Mouse (Mus musculus) heart, adult 11 months (tissue): Measurements from ENCODE around the gene Glo1.

Experiments used
- DNase-seq: peaks from one replicate; pipeline ENCODE4 v3.0.0; 2022

Gene Glo1

GRCm38 (mm10) chr17:30612075-30612859 is 14.4 kb downstream of the Glo1 start:
- DNase-seq = peak; percentile 100

GRCm38 (mm10) chr17:30611221-30612074 is 15.2 kb downstream of the Glo1 start:
- DNase-seq = peak; percentile 83

GRCm38 (mm10) chr17:30610739-30611138 is 15.9 kb downstream of the Glo1 start:
- no peak for DNase-seq

DNA sequence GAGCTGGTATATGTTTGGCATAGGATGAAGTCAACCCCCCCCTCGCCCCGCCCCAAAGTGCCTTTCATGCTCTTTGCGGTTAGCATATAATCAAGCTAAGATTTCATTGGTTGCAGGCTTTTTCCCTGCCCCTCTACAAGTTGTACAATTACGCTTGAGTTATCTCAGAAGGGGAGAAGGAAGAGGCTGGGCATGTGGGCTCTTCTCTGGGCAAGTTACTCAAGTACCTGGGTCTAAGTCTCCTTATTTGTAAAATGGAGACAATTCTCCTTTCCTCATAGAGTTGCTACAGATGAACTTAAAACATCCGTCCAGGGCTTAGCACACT is 16.7 kb downstream of the Glo1 start:
- no peak for DNase-seq

DNA sequence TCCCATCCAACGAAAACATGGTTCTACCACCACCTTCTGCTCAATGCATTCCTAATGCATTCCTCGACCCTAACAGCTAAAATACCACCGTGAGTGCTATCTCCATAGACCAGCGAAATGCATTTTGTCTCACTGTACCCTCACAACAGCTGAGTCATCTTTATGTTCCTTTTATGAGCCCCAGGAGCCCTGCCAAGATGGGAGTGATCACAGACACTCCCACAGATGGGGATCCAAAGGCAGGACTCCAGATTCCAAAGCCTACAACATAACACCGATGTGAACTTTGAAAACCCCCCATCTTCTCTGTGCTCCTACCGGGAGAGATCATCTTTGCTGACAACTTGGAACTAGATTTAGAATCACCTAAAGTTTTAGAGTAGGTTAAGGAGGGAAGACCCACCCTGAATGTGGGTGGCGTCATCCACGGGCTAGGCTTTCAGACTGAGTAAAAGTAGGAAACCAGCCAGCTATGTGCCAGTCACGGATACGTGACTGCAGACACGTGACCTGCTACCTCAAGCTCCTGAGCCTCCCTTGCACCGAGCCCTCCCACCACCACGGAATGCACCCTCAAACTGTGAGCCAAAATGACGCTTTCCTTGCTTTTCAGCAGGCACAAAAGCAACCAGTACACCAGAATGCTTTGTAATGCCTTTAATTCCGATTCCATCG is 17.2 kb downstream of the Glo1 start:
- DNase-seq = peak; percentile 90

DNA sequence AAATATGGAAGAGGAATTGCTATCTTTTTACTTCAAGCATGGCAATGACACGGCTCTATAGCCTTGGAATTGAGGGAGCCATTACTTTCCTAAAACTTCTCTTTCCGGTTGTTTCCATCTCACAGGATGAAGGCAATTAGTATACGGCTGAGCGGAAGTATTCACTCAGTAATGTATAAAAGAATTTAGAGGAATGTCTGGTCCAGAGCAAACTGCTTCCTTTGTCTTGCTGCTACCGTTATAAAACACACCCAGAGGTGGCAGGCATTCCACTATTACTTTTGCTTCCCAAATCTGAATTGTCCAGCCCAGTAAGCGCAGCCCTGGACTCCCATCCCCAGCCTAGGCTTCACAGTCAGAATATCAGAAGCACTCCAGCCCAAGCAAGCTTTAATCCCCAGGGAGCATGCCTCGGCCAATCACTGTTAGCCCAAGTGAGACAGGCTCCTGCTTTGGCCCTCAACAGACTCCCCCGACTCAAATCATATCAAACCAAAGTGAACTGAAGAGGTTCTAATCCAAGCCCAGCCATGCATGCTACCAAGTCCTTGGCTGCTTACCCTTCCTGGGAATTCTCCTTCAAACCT is 18.7 kb downstream of the Glo1 start:
- peak; percentile 87 for DNase-seq

GRCm38 (mm10) chr17:30607330-30607729 is 19.3 kb downstream of the Glo1 start:
- peak; percentile 82 for DNase-seq

DNA sequence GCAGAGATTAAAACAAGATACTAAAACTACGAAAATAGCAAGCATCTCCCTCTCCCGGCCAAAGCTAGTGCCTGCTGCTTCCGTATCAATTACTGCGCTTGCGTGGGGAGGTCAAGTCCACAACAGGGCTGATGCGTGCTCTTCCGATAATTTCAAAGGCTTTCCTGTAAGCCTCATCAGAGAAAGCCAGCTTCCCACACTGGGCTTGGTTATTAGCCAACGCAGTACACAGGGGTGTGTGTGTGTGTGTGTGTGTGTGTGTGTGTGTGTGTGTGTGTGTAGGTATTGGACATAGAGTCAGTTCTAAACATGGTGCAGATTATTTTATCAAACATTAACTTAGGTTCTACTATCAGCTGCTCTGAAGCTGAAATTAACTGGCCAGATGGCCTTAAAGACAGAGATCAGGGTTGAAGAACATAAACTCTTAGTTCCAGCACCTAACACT is 20.0 kb downstream of the Glo1 start:
- peak; percentile 87 for DNase-seq

- DNase-seq = peak; percentile 89
These were observed 20.5 kb downstream of the Glo1 start for GRCm38 (mm10) chr17:30606206-30606605.

DNA sequence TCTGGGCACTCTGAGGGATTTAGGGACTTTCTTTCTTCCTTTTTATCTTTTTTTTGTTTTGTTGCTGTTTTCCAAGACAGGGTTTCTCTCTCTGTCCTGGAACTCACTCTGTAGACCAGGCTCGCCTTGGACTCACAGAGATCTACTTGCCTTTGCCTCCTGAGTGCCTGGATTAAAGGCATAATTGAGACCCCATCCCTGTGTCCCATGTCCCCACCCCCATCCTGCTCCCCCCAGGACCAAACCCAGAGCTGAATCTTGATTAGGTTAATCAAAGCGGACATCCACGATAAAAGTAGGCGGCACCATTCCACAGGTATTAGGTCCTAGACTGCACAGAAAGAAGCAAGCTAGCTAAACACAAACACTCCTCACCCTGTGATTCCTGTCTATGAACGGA is 21.7 kb downstream of the Glo1 start:
- peak; percentile 82 for DNase-seq

DNA sequence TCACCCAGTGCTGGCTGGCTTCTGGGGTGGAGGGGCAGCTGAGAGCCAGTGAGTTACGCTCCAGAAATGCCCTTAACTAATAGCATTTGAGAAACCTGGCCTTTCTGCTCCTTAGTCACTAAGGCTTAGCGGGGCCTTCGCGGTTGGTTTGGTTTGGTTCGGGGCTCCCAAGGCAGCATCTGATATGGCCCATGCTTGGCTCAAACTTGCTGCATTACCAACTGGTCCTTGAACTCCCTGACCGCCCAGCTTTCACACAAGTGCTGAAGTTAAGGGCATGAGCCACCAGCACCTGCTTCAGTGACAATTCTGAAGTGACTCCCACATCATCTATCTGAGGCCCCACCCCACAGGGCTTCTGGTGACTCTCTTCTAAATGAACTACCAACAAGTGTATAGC is 22.4 kb downstream of the Glo1 start:
- peak; percentile 72 for DNase-seq

GRCm38 (mm10) chr17:30602175-30602574 is 24.5 kb downstream of the Glo1 start:
- DNase-seq = no peak

DNA sequence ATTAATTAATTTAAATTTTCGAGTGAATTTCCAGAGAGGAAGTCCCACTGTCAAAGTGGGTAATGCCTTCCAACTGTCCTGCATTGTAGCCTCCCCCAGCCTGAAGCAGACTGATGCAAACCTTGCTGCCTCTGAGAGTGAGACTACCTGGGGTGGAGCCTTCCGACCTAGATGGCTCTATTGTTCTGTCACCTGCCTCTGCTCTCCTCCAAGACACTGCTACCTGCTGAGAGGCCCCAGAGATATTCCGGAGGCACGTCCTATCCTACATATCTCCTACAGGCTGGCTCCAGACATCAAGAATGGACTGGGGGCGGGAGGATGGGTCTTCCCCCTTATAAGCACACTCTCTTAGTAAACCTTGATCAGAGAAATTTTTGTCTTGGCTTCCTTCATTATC is 28.4 kb downstream of the Glo1 start:
- no peak for DNase-seq

- no peak for DNase-seq
These were observed 28.9 kb downstream of the Glo1 start for GRCm38 (mm10) chr17:30597786-30598185.

DNA sequence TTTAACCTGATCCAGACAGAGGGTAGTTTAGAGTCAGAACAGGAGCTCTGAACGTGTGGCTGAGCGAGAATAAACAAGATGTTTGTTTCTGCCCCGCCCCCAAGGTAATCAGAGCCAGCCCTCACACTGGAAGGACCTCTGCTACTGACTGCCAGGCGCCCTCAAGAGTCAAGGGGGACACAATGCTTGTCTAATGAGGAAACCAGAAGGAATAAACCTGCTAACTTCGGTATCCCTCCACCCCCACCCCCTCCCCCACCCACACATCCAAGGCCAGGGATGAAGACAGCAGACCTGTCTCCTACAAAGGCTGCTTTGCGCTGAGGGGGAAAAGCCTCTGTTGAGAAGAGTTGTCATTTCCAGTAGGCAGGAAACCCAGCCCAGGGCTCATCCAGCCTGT is 31.8 kb downstream of the Glo1 start:
- no peak for DNase-seq

GRCm38 (mm10) chr17:30594407-30594806 is 32.3 kb downstream of the Glo1 start:
- no peak for DNase-seq

DNA sequence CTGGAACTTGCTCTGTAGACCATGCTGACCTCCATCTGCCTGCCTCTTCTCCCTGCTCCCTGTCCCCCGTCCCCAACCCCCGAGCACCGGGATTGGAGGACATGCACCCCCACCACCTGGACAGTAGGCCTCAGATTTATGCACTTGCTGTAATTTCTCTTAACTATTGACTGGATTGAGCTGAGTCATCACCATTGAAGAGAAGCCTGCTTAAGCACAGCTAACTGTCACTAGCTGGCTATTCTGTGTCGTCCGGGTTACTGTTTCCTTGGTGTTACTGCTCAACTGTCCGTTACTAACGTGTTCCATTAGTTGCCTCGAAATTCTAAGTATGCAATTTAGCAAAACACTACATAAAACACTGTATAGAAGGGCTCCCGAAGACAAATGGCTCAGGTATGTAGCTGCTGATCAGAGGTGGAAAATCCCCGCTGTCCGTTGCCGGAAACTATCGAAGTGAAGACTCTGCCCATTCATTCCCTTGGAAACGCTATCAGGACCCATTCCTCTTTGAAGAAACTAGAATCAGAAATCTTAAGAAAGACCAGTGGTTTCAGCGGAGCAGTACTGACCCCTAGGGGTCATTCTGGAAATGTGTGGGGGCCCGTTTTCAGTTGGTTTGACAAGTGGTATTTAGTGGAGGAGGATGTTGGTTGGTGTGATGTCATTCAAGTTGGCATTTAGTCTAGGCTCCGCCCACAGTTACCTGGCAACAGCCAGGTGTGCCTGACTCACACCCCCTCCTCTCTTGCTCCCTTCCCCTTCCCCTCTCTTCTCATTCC is 36.1 kb downstream of the Glo1 start:
- DNase-seq = peak; percentile 94

- no peak for DNase-seq
These were observed 43.2 kb downstream of the Glo1 start for GRCm38 (mm10) chr17:30583258-30584001.

- no peak for DNase-seq
These were observed 44.4 kb downstream of the Glo1 start for GRCm38 (mm10) chr17:30582313-30582712.

DNA sequence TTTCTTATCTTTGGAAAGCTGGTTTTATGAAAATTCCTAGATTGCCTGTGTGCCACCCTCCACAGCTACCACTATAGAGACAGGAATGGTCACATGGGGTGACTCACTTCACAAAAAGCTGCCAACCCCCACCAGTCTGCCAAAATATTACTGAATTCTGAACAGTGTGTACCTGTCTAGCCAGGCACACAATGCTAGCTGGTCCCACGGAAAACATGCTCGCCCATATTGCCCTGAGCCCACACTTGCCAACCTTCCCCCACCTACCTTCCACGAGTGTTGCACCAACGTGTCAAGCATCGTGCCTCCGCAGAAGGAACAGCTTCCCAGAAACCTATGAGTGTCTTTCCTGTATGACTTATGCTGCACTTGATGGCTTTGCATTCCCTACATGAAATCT is 45.5 kb downstream of the Glo1 start:
- DNase-seq = no peak

GRCm38 (mm10) chr17:30580781-30581180 is 45.9 kb downstream of the Glo1 start:
- DNase-seq = no peak

GRCm38 (mm10) chr17:30576946-30577345 is 49.7 kb downstream of the Glo1 start:
- DNase-seq = peak; percentile 91
